Mouse (Mus musculus): Measurements from ENCODE around the gene Ppp1r9a.
"Not testable (repeated sequence)": the region's sequence is repeated elsewhere in the genome, so short reads cannot be mapped to it uniquely, and the experiment has no call there.

Ppp1r9a gene

GRCm38 (mm10) chr6:4902674-4903324 is at the start of gene Ppp1r9a:
Gene Ppp1r9a, plus strand, starts transcription at chr6:4902917.
- DNase-seq = no peak

GRCm38 (mm10) chr6:4855236-4855635 is 47.5 kb upstream of the Ppp1r9a start:
- DNase-seq = no peak

GRCm38 (mm10) chr6:4856919-4857318 is 45.8 kb upstream of the Ppp1r9a start:
- no peak for DNase-seq

GRCm38 (mm10) chr6:4884316-4884715 is 18.4 kb upstream of the Ppp1r9a start:
- no peak for DNase-seq

- DNase-seq = no peak
Observed at GRCm38 (mm10) chr6:4889544-4889943, 13.2 kb upstream of the Ppp1r9a start.

- no peak for DNase-seq
Observed at GRCm38 (mm10) chr6:4892417-4892816, 10.3 kb upstream of the Ppp1r9a start.

GRCm38 (mm10) chr6:4893312-4893711 is 9.4 kb upstream of the Ppp1r9a start:
- not testable (repeated sequence) for DNase-seq

GRCm38 (mm10) chr6:4899906-4900305 is 2.8 kb upstream of the Ppp1r9a start:
- DNase-seq = no peak

GRCm38 (mm10) chr6:4903325-4904054 is 773 bp downstream of the Ppp1r9a start:
- peak; percentile 3 for DNase-seq

GRCm38 (mm10) chr6:4904055-4904450 is 1.3 kb downstream of the Ppp1r9a start:
- DNase-seq = no peak

- DNase-seq = no peak
Observed at GRCm38 (mm10) chr6:4910042-4910634, 7.4 kb downstream of the Ppp1r9a start.

- no peak for DNase-seq
Observed at GRCm38 (mm10) chr6:4918470-4918869, 15.8 kb downstream of the Ppp1r9a start.

- DNase-seq = not testable (repeated sequence)
Observed at GRCm38 (mm10) chr6:4923791-4924190, 21.1 kb downstream of the Ppp1r9a start.

- no peak for DNase-seq
Observed at GRCm38 (mm10) chr6:4925966-4926687, 23.4 kb downstream of the Ppp1r9a start.

GRCm38 (mm10) chr6:4930321-4930720 is 27.6 kb downstream of the Ppp1r9a start:
- no peak for DNase-seq

GRCm38 (mm10) chr6:4938901-4939300 is 36.2 kb downstream of the Ppp1r9a start:
- DNase-seq = no peak

- no peak for DNase-seq
Observed at GRCm38 (mm10) chr6:4940086-4940485, 37.4 kb downstream of the Ppp1r9a start.

GRCm38 (mm10) chr6:4940639-4941038 is 37.9 kb downstream of the Ppp1r9a start:
- no peak for DNase-seq

GRCm38 (mm10) chr6:4943821-4944220 is 41.1 kb downstream of the Ppp1r9a start:
- DNase-seq = no peak

- DNase-seq = no peak
Observed at GRCm38 (mm10) chr6:4948056-4948455, 45.3 kb downstream of the Ppp1r9a start.

- no peak for DNase-seq
Observed at GRCm38 (mm10) chr6:4949701-4950100, 47.0 kb downstream of the Ppp1r9a start.

GRCm38 (mm10) chr6:4953028-4953719 is 50.5 kb downstream of the Ppp1r9a start:
- no peak for DNase-seq

- no peak for DNase-seq
Observed at GRCm38 (mm10) chr6:4956651-4957050, 53.9 kb downstream of the Ppp1r9a start.
